Mouse (Mus musculus) testis, postnatal 14 days (tissue): ENCODE data around the gene Rab4b.
A peak's percentile ranks its signal among the peaks of the same experiment; 100 is the strongest.

Experiments
- DNase-seq: peaks from one replicate; pipeline ENCODE4 v3.0.0; 2021; ENCODE audit warnings: low spot score

Rab4b gene

DNA sequence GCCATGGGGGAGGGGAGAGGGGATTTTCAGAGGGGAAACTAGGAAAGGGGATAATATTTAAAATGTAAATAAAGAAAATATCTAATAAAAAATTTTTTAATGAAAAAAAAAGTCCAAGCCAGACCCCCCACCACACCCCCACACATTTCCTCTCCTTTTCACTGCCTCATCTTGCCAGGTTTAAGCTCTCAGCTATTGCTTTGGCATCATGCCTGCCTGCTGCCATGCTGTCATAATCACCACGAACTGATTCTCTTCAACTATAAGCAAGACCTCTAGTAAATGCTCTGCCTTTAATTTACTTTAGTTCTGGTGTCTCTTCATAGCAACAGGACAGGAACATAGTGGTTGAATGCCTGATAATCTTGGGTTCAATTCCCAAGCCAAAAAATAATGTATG is 3.8 kb upstream of the Rab4b start:
- DNase-seq: no peak

- DNase-seq: no peak
Observed at GRCm38 (mm10) chr7:27180837-27181695, 2.4 kb upstream of the Rab4b start, which contains the start of the genes Gm21983 and Mia. Gene Gm21983, minus strand, starts transcription at chr7:27181086. Gene Mia, minus strand, starts transcription at chr7:27181157.

- DNase-seq: no peak
Observed at GRCm38 (mm10) chr7:27180036-27180435, 1.3 kb upstream of the Rab4b start.

DNA sequence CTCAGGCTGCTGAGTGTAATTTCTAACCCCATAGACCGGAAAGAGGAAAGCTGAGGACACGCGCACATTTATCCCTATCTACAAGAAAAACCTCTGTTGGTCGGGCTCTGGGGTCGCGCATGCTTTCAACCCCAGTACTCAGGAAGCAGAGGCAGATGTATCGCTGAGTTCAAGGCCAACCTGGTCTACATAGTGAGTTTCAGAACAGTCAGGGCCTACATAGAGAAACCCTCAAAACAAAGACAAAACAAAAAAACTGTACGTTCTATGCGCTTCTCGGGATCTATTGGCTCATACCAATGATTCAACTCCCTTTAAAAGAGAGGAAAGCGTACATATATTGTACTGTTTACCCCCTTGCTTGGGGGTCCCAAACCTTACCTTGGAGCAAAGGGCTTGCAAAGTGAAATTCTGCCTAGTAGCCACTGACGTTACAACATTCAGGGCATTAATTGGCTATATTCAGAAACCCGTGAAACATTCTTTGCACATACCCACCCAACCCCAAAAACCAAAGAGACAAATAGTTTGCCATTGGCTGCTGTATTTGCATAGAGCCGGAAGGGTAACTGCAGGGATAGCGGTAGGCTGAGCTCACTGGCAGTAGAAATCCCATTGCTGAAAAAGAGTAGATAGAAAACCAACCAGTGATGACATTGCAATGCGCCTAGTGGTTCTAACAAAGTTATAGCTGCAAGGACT is 672 bp upstream of the Rab4b start:
- no peak for DNase-seq

DNA sequence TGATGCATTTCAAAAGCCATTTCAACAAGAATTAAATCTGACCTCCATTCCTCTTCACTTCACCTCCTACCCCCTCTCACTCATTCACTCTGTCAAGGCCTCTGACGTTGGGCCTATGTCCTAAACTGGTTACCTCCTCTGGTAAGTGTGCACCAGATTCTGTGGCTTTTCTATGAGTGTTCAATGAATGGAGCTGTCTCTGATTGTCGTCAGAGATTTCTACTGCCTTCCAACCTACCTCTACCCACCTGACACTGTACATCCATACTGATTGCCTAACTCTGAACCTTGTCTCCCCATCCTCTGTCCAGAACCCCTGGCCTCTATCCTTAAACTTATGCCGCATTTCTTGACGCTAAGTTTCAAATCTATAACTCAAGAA is 763 bp downstream of the Rab4b start:
- DNase-seq: no peak

DNA sequence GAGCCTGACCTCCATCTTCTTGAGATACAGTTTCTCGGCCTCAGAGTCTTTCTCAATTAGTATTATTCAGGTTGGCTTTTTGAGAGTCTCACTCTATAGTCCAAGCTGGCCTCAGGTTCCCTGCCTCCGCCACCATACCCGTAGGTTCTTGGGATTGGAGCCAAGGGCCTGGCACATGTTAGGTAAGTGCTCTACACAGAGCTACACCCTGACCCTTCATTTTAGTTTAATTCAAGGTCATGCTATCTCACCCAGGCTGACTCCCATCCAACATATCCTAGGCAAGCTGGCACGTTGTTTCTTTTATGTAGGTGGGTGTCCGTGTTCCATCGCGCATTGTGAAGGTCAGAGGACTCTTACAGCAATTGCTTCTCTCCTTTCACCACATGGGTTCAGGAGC is 3.8 kb downstream of the Rab4b start:
- DNase-seq: peak; percentile 75

GRCm38 (mm10) chr7:27174496-27174895 is 4.2 kb downstream of the Rab4b start:
- DNase-seq: peak; percentile 55

DNA sequence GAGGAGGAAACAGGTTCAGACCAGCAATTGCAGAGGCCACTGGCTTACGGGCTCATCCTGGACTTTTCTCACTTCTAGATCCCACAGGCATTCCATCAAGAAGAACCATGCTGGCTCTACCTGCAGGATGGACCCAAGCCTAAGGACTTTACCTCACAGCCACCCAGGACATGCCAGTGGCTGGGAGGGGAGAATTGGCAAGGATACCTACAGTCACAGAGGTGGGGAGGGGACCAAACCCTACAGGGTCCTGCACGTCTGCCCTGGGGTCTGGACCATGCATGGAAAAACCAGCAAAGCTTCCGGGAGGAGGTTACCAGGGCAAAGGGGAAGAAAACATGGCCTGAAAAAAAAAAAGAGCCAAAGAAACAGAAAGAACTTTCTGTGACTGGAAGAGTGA is 7.7 kb downstream of the Rab4b start:
- no peak for DNase-seq

DNA sequence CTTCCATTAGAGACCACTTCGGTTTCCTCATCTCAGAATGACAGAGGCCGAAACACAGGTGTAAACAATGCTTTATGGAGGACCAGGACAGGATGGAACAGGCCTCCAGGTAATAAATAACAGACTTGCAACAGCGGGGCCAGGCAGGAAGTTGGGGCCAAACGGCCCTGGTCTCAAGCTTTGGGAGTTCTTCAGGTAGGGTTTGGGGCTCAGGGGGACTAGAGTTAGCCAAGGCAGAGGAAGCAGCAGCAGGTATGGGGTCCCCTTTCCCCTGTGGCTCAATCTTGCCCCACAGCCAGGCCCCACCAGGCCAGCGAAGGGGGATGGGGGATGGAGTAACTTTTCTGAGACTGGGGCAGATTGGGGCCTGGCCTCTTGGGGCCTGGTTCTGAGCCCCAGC is 10.3 kb downstream of the Rab4b start:
- no peak for DNase-seq

DNA sequence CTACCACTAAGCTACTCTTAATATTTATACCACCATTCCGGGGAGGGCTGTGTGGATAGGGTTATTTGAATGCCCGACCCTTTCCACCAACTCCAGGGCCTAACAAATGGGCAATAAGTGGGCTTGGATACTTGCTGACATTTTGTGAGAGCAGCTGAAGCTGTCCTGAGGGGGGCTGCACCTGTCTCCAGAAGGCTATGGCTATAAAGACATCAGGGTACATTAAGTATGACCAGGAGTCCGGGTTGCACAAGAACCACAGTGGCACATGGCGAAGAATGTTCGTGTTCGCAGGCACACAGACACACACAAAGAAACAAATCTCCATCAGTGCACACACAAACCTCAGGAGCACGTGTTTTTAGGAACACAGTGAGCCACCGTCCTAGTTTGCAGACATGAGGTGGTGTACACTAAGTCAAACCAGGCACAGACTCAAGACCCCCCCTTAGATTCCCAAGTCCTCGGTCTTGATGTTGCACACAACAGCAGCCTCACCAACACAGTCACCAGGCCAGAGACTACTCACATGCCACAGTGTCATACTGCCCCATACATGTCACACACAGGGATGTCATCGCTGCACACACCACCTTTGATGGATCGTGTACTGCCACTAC is 11.1 kb downstream of the Rab4b start:
- no peak for DNase-seq

GRCm38 (mm10) chr7:27166614-27167474 is 11.9 kb downstream of the Rab4b start, which contains the start of gene Egln2:
Gene Egln2, minus strand, starts transcription at chr7:27166802.
- peak; percentile 95 for DNase-seq

DNA sequence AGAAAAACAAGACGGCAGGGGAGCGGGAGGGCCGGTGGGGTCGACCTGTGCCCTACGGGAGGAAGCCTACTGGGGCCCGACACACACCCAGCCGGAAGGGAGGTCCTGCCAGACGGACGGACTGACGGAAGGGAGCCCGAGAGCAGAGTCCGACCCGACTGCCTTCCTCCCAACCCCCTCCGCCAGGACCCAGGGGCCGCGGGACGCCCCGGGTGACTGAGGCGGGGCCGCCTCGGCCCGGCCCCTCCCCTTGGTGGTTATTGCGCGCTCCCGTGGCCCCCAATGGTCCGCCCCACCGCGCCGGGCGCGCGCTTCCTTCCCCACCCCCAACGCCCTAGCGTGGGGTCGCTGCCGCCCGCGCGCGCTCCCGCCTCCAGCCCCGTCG is 12.5 kb downstream of the Rab4b start:
- DNase-seq: peak; percentile 89

- DNase-seq: no peak
Observed at GRCm38 (mm10) chr7:27165696-27166095, 13.0 kb downstream of the Rab4b start.

DNA sequence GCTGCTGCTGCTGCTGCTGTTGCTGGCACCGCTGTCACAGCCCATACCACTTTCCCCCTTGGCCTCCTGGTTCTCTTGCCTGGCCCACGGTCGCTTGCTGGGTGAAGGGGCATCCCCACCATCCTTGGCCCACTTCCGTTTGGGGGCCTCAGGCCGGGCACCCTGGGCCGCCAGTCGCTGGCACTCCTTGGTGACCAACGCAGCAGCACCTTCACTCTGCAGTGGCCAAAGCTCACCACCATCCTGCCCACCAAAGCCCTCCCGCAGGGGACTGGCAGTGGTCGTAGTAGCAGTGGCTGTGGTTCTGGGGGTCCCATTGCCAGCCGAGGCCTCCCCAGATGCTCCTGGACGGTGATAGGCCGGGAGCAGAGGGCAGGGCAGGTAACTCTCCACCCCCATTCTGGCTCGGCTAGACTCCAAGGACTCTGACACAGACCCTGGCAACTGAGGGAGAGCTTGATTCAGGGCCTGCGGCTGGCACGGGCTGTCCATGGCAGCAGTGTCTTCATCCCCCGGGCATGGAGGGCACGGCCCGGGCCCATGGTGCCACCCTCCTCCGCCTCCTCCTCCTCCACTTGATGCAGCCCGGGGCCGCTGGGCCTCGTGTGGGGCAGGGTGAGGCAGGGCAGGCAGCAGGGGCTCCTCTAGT is 13.6 kb downstream of the Rab4b start:
- peak; percentile 68 for DNase-seq

GRCm38 (mm10) chr7:27164112-27164947 is 14.4 kb downstream of the Rab4b start:
- DNase-seq: no peak

- DNase-seq: no peak
Observed at GRCm38 (mm10) chr7:27163450-27163805, 15.3 kb downstream of the Rab4b start.

DNA sequence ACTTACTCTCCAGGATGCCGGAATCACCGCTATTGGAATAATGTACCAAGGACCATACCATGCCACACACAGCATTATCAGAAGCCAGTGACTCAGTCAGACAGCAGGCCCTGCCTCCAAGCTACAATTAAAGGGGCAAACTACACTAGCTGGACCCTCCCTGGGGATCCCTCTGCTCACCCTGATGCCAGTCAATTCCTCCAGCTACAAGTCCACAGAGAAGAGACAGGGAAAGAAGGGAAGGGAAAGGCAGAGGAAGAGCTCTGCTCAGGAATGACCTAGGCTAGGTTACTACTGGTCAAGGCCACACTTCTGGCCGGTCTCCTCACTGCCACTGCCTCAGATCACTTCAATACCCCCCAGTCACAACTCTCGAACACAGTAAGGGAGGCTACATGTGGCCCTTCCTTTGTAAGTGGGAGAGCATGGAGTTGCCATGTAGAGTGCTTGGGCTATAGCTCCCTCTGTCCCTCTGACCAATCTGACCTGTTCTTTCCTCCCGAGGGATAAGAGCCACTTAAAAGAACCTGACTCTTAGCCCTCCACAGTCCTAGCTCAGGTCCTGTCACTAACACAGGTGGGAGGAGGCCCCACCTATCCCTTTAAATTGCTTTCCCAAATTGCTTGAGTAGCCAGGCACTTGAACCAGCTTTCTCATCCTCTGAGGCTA is 15.8 kb downstream of the Rab4b start:
- no peak for DNase-seq

DNA sequence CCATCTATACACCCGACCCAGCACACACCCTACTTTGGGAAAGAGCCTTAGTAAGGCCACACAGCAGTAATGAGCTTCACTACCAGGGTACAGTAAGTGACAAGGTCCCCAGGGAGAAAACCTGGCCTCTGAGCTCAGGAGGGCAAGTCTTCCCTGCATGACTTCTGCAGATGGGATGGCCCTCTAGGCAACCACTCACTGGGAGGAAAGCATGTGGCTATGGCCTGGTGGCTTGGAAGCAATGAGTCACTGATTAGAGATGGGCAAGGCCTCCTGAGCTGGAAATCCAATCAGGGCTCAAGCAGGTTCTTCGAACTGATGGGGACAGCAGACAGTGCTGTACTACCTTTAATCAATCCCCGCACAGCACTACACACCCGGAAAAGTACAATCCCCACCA is 17.0 kb downstream of the Rab4b start:
- DNase-seq: no peak

DNA sequence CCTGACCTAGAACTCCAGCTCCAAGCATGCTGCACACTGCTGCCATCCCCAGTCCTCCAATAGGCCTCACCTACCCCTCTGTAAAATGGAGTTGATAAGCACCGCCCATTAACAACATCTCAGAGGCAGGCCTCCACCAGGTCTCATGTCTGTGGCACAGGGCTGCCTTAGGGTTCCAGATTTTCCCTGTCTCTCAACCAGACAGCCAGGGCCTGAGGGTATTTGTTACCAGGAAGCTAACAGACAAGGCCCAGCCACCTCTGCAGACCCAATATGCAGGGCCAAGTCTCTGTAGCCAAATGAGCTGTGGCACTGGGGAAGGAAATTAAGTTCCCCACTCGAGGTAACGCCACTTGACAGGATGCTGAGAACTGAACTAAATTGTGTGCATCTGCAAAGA is 17.8 kb downstream of the Rab4b start:
- DNase-seq: no peak

- peak; percentile 68 for DNase-seq
Observed at GRCm38 (mm10) chr7:27159882-27160281, 18.8 kb downstream of the Rab4b start.
